Mouse (Mus musculus): ENCODE data around the gene Csf3r. TPM values are rescaled to one million over a fixed set of nuclear protein-coding genes. Genes with fewer than 3 reads are reported as not detected.

Gene Csf3r
- polyA plus RNA-seq, 1 experiment from 2014 or later: 0.58 TPM

GRCm38 (mm10) chr4:126017676-126018332, 6.5 kb upstream of the Csf3r start:
- 88% methylated on average over 7 of the region's 7 CpGs for WGBS
- 0 out of 2 replicates have a peak, but pooled peaks cover 5% of the 10 kb centered on the region for H3K4me1 ChIP-seq
- no peaks in the 10 kb centered on the region for H3K9me3 ChIP-seq (replicated peaks)
- H3K27me3 ChIP-seq (ENCODE audit: low read depth, poor library complexity, severe bottlenecking): no peaks in the 10 kb centered on the region
- no peak for DNase-seq (ENCODE audit: low spot score)
- H3K4me3 ChIP-seq: no peak overlapping the region
- no peaks in the 10 kb centered on the region for H3K36me3 ChIP-seq
- H3K27ac ChIP-seq: no peak overlapping the region

DNA sequence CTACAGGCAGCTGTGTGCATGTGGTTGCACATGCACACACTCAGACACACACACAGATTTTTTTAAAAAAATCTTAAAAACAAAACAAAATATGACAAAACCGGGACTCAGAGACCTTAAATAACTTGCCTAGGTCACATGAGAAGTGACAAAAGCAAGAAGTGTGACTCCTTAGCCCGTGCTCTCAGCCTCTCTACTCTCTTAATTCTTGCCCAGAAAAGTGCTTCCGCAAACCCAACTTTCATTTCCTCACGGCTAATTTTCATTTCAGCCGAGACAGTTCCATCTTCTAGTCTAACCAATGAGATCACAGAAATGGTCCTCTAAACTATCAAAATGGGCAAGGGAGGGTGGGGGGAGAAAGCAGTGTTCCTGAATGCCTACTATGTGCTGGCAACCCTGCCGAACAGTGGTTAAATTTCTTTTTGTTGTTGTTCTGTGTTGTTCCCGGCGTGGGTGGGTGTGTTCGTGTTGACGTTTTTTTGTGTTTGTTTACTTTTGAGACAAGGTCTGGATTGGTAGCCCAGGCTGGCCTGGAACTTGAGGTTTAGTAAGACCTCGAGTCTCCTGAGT, 5.3 kb upstream of the Csf3r start:
- no peak overlapping the region for H3K27ac ChIP-seq
- H3K4me1 ChIP-seq: 0 out of 2 replicates have a peak, but pooled peaks cover 5% of the 10 kb centered on the region
- no peaks in the 10 kb centered on the region for H3K27me3 ChIP-seq (ENCODE audit: low read depth, poor library complexity, severe bottlenecking)
- 83% methylated on average over 11 of the region's 11 CpGs for WGBS
- H3K9me3 ChIP-seq (replicated peaks): no peaks in the 10 kb centered on the region
- no peaks in the 10 kb centered on the region for H3K36me3 ChIP-seq
- H3K4me3 ChIP-seq: no peak overlapping the region
- no peak for DNase-seq (ENCODE audit: low spot score)

DNA sequence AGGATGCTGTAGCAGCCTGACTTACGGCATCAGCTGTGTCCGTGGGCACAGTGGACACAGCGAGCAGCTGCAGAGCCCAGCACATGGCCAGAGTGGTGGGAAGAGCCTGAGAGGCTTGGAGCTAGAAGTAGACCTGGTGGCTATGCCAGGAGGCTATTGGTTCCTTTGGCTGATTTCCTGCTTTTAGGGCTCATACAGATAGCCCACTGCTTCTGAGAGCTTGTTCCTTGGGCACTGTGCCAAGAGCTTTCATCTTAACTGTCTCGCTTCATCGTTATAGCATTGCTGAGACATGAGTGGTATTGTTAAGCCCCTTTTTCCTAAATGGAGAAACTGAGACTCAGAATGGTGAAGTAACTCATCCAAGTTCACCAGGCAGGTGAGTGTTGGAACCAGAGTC, 1.5 kb downstream of the Csf3r start:
- Histone ChIP-seq H3K9me3 (replicated peaks) (no peaks in the 10 kb centered on the region), H3K27ac (no peak overlapping the region), H3K27me3 (ENCODE audit: low read depth, poor library complexity, severe bottlenecking) (no peaks in the 10 kb centered on the region), H3K36me3 (no peaks in the 10 kb centered on the region), H3K4me1 (no peaks in the 10 kb centered on the region), H3K4me3 (no peak overlapping the region)
- no peak for DNase-seq (ENCODE audit: low spot score)
- WGBS: 92% methylated on average over 5 of the region's 5 CpGs

- no peak for DNase-seq (ENCODE audit: low spot score)
- WGBS: 90% methylated on average over 3 of the region's 3 CpGs
- no peaks in the 10 kb centered on the region for H3K27me3 ChIP-seq (ENCODE audit: low read depth, poor library complexity, severe bottlenecking)
- H3K4me1 ChIP-seq: no peaks in the 10 kb centered on the region
- H3K4me3 ChIP-seq: no peak overlapping the region
- H3K9me3 ChIP-seq (replicated peaks): no peaks in the 10 kb centered on the region
- no peak overlapping the region for H3K27ac ChIP-seq
- H3K36me3 ChIP-seq: no peaks in the 10 kb centered on the region
Measured at GRCm38 (mm10) chr4:126027980-126028379, 3.6 kb downstream of the Csf3r start.

GRCm38 (mm10) chr4:126029042-126029441, 4.7 kb downstream of the Csf3r start:
- no peaks in the 10 kb centered on the region for H3K27me3 ChIP-seq (ENCODE audit: low read depth, poor library complexity, severe bottlenecking)
- H3K36me3 ChIP-seq: no peaks in the 10 kb centered on the region
- H3K27ac ChIP-seq: no peak overlapping the region
- DNase-seq (ENCODE audit: low spot score): no peak
- no peak overlapping the region for H3K4me3 ChIP-seq
- no peaks in the 10 kb centered on the region for H3K9me3 ChIP-seq (replicated peaks)
- no peaks in the 10 kb centered on the region for H3K4me1 ChIP-seq
- WGBS: 65% methylated on average over 3 of the region's 3 CpGs

GRCm38 (mm10) chr4:126030705-126031104, 6.4 kb downstream of the Csf3r start:
- H3K27ac ChIP-seq: no peak overlapping the region
- H3K4me1 ChIP-seq: no peaks in the 10 kb centered on the region
- H3K9me3 ChIP-seq (replicated peaks): no peaks in the 10 kb centered on the region

DNA sequence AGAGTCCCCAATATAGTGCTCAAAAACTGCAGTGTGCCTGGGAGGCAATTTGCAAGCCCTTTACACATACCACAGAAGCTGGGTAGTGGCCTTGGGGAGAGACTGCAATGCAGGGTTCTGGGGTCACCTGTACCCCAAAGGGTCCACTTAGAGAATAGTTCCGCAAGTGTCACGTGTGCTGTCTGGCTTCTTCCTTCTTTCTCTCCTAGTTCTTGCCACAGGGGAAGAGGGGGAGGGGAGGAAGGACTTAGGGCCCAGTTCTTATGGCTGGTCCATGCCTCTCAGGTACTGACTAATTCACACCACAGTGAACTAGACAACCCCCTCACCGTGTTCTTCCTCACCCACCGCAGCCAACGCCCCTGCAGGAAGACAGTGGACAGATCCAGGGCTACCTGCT, 11.1 kb downstream of the Csf3r start:
- Histone ChIP-seq H3K27me3 (ENCODE audit: low read depth, poor library complexity, severe bottlenecking) (no peaks in the 10 kb centered on the region), H3K9me3 (replicated peaks) (no peaks in the 10 kb centered on the region), H3K27ac (no peak overlapping the region), H3K4me1 (no peaks in the 10 kb centered on the region), H3K36me3 (no peaks in the 10 kb centered on the region), H3K4me3 (no peak overlapping the region)
- WGBS: 87% methylated on average over 5 of the region's 5 CpGs
- no peak for DNase-seq (ENCODE audit: low spot score)

More at GRCm38 (mm10) chr4:126030705-126031104, 6.4 kb downstream of the Csf3r start:
- 85% methylated on average over 5 of the region's 5 CpGs for WGBS
- no peak overlapping the region for H3K4me3 ChIP-seq
- H3K36me3 ChIP-seq: no peaks in the 10 kb centered on the region
- H3K27me3 ChIP-seq (ENCODE audit: low read depth, poor library complexity, severe bottlenecking): no peaks in the 10 kb centered on the region
- DNase-seq (ENCODE audit: low spot score): no peak

DNA sequence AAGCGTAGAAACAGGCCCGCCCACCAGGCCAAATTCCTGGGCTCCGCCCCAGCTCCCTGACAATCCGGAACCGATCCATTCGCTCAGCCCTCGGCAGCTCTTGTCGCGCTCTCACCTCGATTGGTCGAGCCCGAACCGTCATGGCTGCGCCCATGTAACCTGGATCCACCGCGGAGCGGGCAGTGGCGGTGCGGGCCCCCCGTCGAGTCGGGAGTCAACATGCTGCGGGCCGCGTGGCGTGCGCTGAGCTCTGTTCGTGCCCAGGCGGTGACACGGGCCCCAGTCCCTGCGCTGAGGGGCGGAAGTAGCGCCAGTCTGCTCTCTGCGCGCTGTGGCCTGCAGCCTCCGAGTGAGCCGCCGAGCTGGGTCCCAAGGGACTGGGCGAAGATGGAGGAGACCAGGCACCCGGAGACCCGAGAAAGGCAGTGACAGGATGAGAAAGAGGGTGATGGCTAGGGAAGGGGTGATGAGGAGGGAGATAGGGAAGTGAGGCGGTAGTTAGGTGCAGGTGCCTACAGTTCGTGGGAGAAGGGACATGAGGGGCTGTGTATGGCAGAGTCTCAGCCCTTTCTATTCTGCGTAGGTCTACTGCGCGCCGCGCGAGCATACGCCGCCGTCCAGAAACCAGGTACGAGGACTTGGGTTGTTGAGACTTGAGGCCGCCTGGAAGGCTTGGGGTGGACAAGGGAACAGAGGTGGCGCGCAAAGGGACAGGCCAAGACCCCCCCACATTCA, 22.7 kb downstream of the Csf3r start, which contains the start of gene Mrps15:
Gene Mrps15, plus strand, starts transcription at position 75 of the 735 bp plus-strand sequence.
- Histone ChIP-seq H3K36me3 (peaks cover 30% of the 10 kb centered on the region), H3K27me3 (ENCODE audit: low read depth, poor library complexity, severe bottlenecking) (no peaks in the 10 kb centered on the region), H3K27ac (peak within 1 kb of the TSS; percentile 89), H3K4me3 (peak within 1 kb of the TSS; percentile 74), H3K9me3 (replicated peaks) (no peaks in the 10 kb centered on the region), H3K4me1 (peaks cover 19% of the 10 kb centered on the region)
- DNase-seq (ENCODE audit: low spot score): peak; percentile 90
- WGBS: under 1% methylated on average over 56 of the region's 56 CpGs

GRCm38 (mm10) chr4:126051617-126052016, 27.3 kb downstream of the Csf3r start:
- peaks cover 76% of the 10 kb centered on the region for H3K36me3 ChIP-seq

DNA sequence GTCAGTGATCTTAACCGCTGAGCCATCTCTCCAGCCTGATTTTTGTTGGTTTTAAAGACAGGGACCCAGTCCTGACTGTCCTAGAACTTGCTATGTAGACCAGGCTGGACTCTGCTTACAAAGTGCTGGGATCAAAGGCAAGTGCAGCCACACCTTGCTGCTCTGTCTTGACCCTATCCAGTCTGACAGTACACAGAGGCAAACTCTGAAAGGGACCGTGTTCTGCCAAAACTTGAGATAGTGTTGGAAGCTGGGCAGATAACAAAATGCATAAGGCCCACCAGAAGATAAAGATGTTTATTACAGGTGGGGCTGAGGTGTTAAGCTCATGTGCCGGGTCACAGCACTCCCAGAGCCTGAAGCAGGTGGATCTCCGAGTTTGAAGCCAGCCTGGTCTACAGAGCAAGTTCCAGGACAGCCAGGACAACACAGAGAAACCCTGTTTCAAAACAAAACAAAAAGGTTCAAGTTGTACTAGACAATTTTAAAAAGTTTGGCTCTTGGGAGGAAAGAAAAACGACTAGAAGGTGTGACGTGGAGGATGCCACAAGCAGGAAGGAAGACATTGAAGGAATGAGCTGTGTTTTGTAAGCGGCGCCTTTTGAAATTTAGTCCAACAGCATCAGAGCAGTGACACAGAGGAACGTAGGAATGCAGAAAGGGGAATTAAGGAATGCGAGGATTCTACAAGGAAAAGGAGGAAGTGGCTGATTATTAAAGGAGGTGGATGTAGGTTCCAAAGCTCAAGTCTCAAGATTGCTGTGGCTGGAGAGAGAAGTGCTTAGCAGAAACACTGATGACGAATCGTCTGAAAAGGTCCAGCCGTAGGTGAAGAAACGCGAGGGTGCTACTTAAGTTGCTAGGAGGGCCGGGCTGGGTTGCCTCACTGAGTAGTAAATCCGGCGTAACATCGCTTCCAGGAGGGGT, 33.1 kb downstream of the Csf3r start:
- Histone ChIP-seq H3K4me3 (peak overlapping the region; percentile 83), H3K4me1 (peaks cover 18% of the 10 kb centered on the region), H3K9me3 (replicated peaks) (no peaks in the 10 kb centered on the region), H3K27ac (peak overlapping the region; percentile 81), H3K27me3 (ENCODE audit: low read depth, poor library complexity, severe bottlenecking) (no peaks in the 10 kb centered on the region), H3K36me3 (peaks cover 42% of the 10 kb centered on the region)
- DNase-seq (ENCODE audit: low spot score): no peak
- WGBS: 16% methylated on average over 19 of the region's 19 CpGs

More at GRCm38 (mm10) chr4:126051617-126052016, 27.3 kb downstream of the Csf3r start:
- Histone ChIP-seq H3K4me3 (no peak overlapping the region), H3K4me1 (peaks cover 15% of the 10 kb centered on the region), H3K27ac (no peak overlapping the region), H3K27me3 (ENCODE audit: low read depth, poor library complexity, severe bottlenecking) (no peaks in the 10 kb centered on the region), H3K9me3 (replicated peaks) (no peaks in the 10 kb centered on the region)
- WGBS: 90% methylated on average over 7 of the region's 7 CpGs
- no peak for DNase-seq (ENCODE audit: low spot score)

DNA sequence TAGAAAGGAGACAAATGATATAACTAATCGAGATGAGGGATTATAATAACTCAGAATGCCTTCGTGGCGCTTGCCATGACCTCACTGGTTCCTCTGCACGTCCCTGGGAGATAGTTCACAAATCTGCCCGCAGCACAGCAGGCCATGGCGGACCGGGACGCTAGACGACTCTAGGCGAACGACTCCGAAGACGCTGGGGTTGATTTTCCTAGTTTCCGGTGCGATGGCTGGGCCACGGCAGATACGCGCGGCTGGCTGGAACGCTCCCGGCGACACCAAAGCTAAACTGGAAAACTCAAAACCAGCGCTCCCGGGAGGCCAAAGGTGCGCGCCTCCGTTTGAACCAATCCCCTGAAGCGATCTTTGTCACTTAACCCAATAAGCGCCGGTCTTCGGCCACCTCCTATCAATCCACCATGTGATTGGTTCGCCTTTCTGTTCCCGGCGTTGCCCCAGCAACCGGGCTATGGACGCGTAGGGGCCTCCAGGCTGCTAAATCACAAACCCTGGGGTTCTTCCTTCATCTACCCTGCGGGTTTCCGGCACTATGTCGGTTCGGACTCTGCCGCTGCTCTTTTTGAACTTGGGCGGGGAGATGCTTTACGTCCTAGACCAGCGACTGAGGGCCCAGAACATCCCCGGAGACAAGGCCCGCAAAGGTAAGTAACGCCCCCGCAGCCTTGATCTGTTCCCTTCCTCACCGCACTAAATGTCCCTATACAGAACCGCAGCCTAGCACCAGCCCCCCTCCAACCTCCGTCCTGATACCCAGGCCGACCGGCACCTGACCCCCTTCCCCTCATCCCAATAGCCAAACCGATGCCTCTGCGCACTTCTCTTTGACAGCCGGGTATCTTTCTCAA, 34.0 kb downstream of the Csf3r start, which contains the start of gene Oscp1:
Gene Oscp1, plus strand, starts transcription at position 432 of the 863 bp plus-strand sequence.
- Histone ChIP-seq H3K4me1 (peaks cover 18% of the 10 kb centered on the region), H3K9me3 (replicated peaks) (no peaks in the 10 kb centered on the region), H3K27me3 (ENCODE audit: low read depth, poor library complexity, severe bottlenecking) (no peaks in the 10 kb centered on the region), H3K36me3 (peaks cover 33% of the 10 kb centered on the region), H3K4me3 (peak within 1 kb of the TSS; percentile 83), H3K27ac (peak within 1 kb of the TSS; percentile 81)
- WGBS: 1% methylated on average over 57 of the region's 57 CpGs
- DNase-seq (ENCODE audit: low spot score): peak; percentile 94
